Mouse (Mus musculus): ENCODE measurements around the gene Podxl. TPM values are rescaled to one million over a fixed set of nuclear protein-coding genes. Genes with fewer than 3 reads are reported as not detected.

Gene Podxl
- total and polyA plus RNA-seq, 2 experiments: 2.4 to 3.0 TPM

DNA sequence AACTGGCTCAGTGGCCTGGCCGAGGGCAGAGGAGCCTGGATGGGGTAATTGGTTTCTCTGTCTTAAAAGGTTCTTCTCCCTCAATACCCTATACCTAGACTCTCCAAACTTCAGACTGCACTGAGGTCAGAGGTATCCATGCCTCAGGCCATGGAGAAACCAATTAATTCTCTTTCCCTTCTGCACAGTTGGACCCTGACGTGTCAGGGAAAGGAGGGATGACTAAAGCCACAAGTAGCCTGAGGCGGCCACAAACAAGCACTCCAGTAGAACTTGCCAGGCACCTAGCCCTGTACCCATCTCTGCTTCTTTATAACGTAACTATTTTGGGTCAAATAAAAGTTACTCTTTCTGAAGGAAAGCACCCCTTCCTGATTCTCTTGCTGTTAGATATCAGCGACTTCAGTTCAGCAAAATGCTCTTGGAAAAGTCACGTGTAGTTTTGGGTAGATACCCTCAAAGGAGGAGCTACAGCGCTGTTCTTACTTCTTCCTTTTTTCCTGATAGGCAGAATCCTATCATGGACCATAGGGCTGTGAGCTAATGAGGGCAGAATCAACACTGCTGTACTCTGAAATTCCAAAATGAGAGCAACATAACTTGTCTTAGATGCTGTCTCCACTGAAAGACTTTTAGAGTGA is 7.2 kb downstream of the Podxl start:
- no peaks in the 10 kb centered on the region for H3K36me3 ChIP-seq (ENCODE audit: control insufficient read depth, insufficient read depth, low read length)
- no peak for TF ChIP-seq POLR2A (IDR thresholded peaks at IDR 0.05; ENCODE audit: extremely low read depth, insufficient read depth, low read length)
- no peak for TF ChIP-seq CTCF (IDR thresholded peaks at IDR 0.05; ENCODE audit: low read depth, low read length)
- no peaks in the 10 kb centered on the region for H3K79me2 ChIP-seq (ENCODE audit: control insufficient read depth, insufficient read depth, low read length)
- H3K9ac ChIP-seq (ENCODE audit: low read depth, low read length): no peak overlapping the region
- DNase-seq (ENCODE audit: extremely low read depth, low read depth, low spot score): no peak
- no peak overlapping the region for H3K27ac ChIP-seq (replicated peaks; ENCODE audit: insufficient read depth, low read depth, low read length)
- H3K4me3 ChIP-seq (ENCODE audit: insufficient read depth, low read depth, low read length): no peak overlapping the region
- H3K4me1 ChIP-seq (ENCODE audit: control insufficient read depth, insufficient read depth, low read length): no peaks in the 10 kb centered on the region
- no peaks in the 10 kb centered on the region for H3K27me3 ChIP-seq (ENCODE audit: control insufficient read depth, insufficient read depth, low read length)
- WGBS: 84% methylated on average over 7 of the region's 7 CpGs

- TF ChIP-seq POLR2A (IDR thresholded peaks at IDR 0.05; ENCODE audit: extremely low read depth, insufficient read depth, low read length) (no peak), CTCF (IDR thresholded peaks at IDR 0.05; ENCODE audit: low read depth, low read length) (no peak)
- Histone ChIP-seq H3K27ac (replicated peaks; ENCODE audit: insufficient read depth, low read depth, low read length) (no peak overlapping the region), H3K4me1 (ENCODE audit: control insufficient read depth, insufficient read depth, low read length) (no peaks in the 10 kb centered on the region; the same call in 1 of the 2 replicates), H3K79me2 (ENCODE audit: control insufficient read depth, insufficient read depth, low read length) (no peaks in the 10 kb centered on the region), H3K9ac (ENCODE audit: low read depth, low read length) (no peak overlapping the region), H3K36me3 (ENCODE audit: control insufficient read depth, insufficient read depth, low read length) (no peaks in the 10 kb centered on the region), H3K4me3 (ENCODE audit: insufficient read depth, low read depth, low read length) (no peak overlapping the region), H3K27me3 (ENCODE audit: control insufficient read depth, insufficient read depth, low read length) (no peaks in the 10 kb centered on the region)
- DNase-seq (ENCODE audit: extremely low read depth, low read depth, low spot score): peak; percentile 15
- WGBS: 52% methylated on average over 22 of the region's 22 CpGs
Measured at GRCm38 (mm10) chr6:31550876-31551532, 12.8 kb downstream of the Podxl start.

DNA sequence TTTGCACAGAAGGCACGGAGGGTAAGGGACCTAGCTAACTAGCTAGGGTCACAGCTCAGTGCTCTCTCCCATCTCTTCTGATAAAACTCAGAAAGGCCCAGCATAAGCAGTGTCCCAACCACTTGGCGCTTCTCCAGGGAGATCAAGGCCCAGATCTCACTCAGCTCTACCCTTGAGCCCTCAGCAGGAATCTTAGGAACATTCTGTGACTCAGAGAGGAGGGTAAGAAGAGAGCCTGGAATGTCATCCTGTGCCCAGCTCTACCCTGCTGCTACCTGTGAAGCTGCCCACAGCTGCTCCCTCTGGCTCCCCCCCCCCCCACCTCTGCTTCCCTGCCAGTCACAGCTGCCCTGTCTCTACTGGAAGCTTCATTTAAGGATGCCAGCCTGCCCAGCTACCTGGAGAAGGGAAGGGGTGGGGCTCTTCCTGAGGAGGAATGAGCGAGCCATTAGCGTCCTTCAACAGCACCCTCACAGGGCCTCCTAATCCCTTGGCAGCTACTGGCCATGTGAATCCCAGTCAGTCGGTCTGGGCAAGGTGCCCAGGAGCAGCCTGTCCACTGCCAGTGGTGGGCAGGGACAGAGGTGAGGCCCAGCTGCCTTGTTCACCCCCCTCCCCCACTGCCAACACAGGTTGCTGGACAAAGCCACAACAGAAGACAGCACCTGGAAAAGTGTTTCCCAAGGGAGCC is 14.3 kb downstream of the Podxl start:
- H3K27ac ChIP-seq (replicated peaks; ENCODE audit: insufficient read depth, low read depth, low read length): no peak overlapping the region
- WGBS: 26% methylated on average over 5 of the region's 5 CpGs
- no peaks in the 10 kb centered on the region for H3K79me2 ChIP-seq (ENCODE audit: control insufficient read depth, insufficient read depth, low read length)
- no peaks in the 10 kb centered on the region; the same call in 1 of the 2 replicates for H3K4me1 ChIP-seq (ENCODE audit: control insufficient read depth, insufficient read depth, low read length)
- no peaks in the 10 kb centered on the region for H3K27me3 ChIP-seq (ENCODE audit: control insufficient read depth, insufficient read depth, low read length)
- H3K9ac ChIP-seq (ENCODE audit: low read depth, low read length): no peak overlapping the region
- no peaks in the 10 kb centered on the region for H3K36me3 ChIP-seq (ENCODE audit: control insufficient read depth, insufficient read depth, low read length)
- no peak for TF ChIP-seq CTCF (IDR thresholded peaks at IDR 0.05; ENCODE audit: low read depth, low read length)
- TF ChIP-seq POLR2A (IDR thresholded peaks at IDR 0.05; ENCODE audit: extremely low read depth, insufficient read depth, low read length): no peak
- H3K4me3 ChIP-seq (ENCODE audit: insufficient read depth, low read depth, low read length): no peak overlapping the region
- DNase-seq (ENCODE audit: extremely low read depth, low read depth, low spot score): no peak

GRCm38 (mm10) chr6:31544318-31544717 is 19.5 kb downstream of the Podxl start:
- WGBS: 71% methylated on average over 4 of the region's 4 CpGs
- Histone ChIP-seq H3K27me3 (ENCODE audit: control insufficient read depth, insufficient read depth, low read length) (no peaks in the 10 kb centered on the region), H3K4me3 (ENCODE audit: insufficient read depth, low read depth, low read length) (peak overlapping the region; percentile 39; the same call in 1 of the 2 replicates), H3K9ac (ENCODE audit: low read depth, low read length) (peak overlapping the region; percentile 52), H3K36me3 (ENCODE audit: control insufficient read depth, insufficient read depth, low read length) (no peaks in the 10 kb centered on the region), H3K27ac (replicated peaks; ENCODE audit: insufficient read depth, low read depth, low read length) (peak overlapping the region; percentile 78), H3K79me2 (ENCODE audit: control insufficient read depth, insufficient read depth, low read length) (no peaks in the 10 kb centered on the region), H3K4me1 (ENCODE audit: control insufficient read depth, insufficient read depth, low read length) (no peaks in the 10 kb centered on the region; the same call in 1 of the 2 replicates)
- DNase-seq (ENCODE audit: extremely low read depth, low read depth, low spot score): no peak
- TF ChIP-seq POLR2A (IDR thresholded peaks at IDR 0.05; ENCODE audit: extremely low read depth, insufficient read depth, low read length): no peak
- TF ChIP-seq CTCF (IDR thresholded peaks at IDR 0.05; ENCODE audit: low read depth, low read length): no peak

DNA sequence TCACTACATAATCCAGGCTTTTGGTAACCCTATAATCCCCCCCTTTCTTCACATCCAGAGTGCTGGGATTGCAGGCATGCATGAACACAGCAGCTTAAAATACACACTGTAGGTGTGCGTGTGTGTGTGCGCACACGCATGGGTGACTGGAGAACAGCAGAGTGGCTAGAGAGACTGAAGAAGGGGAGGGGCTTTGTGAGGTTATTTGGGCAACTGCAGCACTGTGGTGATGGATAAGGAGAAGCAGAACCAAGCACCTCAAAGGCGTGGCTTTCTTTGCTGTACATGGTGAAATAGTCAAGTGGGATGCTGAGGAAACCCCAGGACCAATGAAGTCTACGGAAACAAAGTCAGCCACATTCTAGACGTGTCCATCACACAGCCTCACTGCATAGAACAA is 23.8 kb downstream of the Podxl start:
- DNase-seq (ENCODE audit: extremely low read depth, low read depth, low spot score): no peak
- H3K9ac ChIP-seq (ENCODE audit: low read depth, low read length): no peak overlapping the region
- no peak overlapping the region for H3K27ac ChIP-seq (replicated peaks; ENCODE audit: insufficient read depth, low read depth, low read length)
- no peaks in the 10 kb centered on the region for H3K4me1 ChIP-seq (ENCODE audit: control insufficient read depth, insufficient read depth, low read length)
- no peak for TF ChIP-seq POLR2A (IDR thresholded peaks at IDR 0.05; ENCODE audit: extremely low read depth, insufficient read depth, low read length)
- no peak for TF ChIP-seq CTCF (IDR thresholded peaks at IDR 0.05; ENCODE audit: low read depth, low read length)
- no peaks in the 10 kb centered on the region for H3K79me2 ChIP-seq (ENCODE audit: control insufficient read depth, insufficient read depth, low read length)
- WGBS: 86% methylated on average over 6 of the region's 6 CpGs
- no peak overlapping the region for H3K4me3 ChIP-seq (ENCODE audit: insufficient read depth, low read depth, low read length)
- H3K27me3 ChIP-seq (ENCODE audit: control insufficient read depth, insufficient read depth, low read length): no peaks in the 10 kb centered on the region
- no peaks in the 10 kb centered on the region for H3K36me3 ChIP-seq (ENCODE audit: control insufficient read depth, insufficient read depth, low read length)
